Mouse (Mus musculus): ENCODE data around the gene Ptgfrn.

- TF ChIP-seq CTCF (conservative IDR thresholded peaks at IDR 0.05; ENCODE audit: low read length) (no peak), POU5F1 (IDR thresholded peaks at IDR 0.05; ENCODE audit: borderline replicate concordance, low read length) (no peak), NANOG (IDR thresholded peaks at IDR 0.05; ENCODE audit: borderline replicate concordance, low read length) (no peak)
Measured at GRCm38 (mm10) chr3:101154067-101154466, 44.0 kb upstream of the Ptgfrn start.

Measured in E14TG2a.4 (cell line).